Mouse (Mus musculus): ENCODE data around the gene Wdr90. TPM values are rescaled to one million over a fixed set of nuclear protein-coding genes. Genes with fewer than 3 reads are reported as not detected.

The Wdr90 gene
- polyA plus RNA-seq, 2 experiments from 2014 or later = 3.8 to 8.3 TPM

DNA sequence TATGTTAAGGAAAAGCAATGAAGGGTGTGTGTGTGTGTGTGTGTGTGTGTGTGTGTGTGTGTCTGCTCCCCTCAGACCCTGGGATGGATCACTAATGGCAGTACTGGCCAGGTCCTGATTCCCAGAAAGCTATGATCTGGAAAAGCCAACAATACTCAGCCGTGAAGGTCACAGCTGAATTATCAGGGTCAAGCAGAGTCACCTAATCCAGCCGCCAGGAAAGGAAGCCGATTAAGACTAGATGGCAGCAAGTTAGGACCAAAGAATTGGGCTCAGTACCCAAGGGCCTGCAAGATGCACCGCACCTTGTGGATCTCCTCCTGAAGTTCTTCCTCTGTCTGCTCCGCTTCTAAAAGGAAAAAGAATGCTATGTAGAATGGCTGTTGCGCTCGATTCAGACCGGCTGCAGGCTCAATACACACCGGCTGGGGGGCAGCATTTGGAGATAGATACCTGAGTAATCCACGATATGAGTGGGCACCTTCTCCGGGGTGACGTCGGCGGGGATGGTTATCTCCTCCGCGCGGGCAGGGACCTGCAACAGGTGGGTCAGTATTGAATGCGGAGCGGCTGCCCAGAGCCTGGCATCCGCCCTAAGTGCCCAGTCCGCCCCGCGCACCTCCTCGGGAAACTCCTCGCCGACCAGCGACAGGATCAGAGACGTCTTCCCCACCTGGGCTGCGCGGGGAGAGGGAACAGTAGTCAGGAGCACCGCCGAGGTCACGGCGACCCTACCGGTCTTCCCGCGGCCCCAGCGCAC, 17.5 kb downstream of the Wdr90 start:
- ATAC-seq = peak; percentile 6

DNA sequence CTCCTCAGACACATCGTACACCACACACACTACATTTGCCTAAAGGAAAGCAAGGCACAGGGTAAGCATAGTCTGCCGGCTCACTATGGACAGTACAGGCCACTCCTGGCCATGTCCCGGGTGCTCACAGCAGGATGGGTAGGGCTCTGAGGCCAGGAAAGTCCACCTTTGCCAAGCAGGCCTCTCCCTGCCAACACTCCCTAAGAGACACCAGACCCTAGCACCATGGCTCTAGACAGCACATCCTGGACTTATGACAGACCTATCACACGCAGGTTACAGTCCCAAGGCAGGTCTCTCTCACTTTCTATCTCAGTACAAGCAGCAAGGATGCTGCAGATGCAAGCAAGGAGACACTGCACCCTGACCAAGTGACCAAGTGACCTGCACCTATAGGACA, 18.2 kb downstream of the Wdr90 start:
- ATAC-seq = no peak

DNA sequence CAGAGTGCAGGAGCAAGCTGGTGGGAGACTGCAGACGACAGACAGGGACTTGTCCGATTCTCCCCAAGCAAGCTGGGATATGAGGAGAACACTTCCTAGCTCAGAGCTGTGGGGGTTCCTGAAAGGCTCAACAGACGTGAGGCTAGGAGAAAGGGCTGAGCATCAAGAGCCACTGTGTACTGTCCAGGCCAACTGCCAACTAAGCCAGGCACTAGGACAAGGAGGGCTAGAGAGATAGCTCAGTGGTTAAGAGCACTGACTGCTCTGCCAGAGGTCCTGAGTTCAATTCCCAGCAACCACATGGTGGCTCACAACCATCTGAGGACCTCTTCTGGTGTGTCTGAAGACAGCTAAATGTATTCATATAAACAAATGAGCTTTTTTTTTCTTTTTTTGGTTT, 18.8 kb downstream of the Wdr90 start:
- ATAC-seq = no peak

DNA sequence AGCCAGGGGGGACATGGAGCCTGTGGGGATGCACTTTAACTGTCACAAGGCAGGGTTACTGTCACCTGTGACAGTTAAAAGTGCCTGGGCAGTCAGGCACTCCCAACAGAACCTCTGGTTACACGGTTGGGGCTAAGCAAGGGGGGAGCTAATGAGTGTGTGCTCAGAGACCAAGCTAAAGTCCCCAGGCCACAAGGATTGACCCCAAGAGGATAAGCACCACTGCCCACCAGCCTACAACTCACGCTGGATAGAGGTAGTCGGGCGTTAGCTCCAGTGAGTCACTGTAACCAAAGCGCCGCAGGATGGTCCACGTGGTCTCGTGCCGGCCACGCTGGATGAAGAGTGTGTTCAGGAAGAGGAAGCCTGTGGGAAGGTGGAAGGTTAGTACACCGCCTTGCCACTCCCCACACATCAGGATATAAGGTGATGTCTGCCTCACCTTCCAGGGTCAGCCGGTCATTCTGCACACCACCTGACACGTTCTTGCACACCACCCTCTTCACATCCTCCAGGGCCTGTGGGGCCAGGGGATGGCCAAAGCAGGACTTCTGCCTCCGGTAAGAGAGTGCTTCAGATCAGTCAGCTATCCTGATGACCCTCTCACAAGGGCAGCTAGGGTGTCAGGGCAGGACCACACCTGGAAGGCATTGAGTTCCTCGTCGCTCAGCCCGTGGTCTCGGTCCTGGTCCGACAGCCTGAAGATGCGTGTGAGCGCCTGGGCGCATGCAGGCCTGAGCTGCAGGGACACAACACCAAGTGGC, 20.0 kb downstream of the Wdr90 start, which contains the start of gene Gm20683:
Gene Gm20683, minus strand, starts transcription at position 647 of the 764 bp plus-strand sequence.
- ATAC-seq = no peak

DNA sequence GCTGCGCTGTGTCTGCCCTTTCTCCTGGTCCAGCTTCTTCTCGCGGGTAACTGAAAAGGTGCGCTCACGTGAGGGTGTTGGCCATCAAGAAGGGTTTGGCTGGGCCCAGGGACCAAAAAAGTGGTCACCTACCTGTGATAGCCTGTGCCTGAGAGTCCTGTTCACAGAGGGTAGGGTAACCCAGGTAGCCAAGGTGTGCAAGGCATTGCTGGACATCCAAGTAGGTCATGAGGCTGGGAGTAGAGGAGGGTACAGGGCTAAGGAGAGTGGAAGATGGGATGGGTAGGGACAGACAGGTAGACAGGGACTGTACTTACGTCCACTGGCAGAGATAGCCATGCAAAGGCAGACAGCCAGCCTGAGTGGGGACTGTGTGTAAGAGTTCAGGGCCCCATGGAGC, 20.8 kb downstream of the Wdr90 start:
- ATAC-seq = no peak

DNA sequence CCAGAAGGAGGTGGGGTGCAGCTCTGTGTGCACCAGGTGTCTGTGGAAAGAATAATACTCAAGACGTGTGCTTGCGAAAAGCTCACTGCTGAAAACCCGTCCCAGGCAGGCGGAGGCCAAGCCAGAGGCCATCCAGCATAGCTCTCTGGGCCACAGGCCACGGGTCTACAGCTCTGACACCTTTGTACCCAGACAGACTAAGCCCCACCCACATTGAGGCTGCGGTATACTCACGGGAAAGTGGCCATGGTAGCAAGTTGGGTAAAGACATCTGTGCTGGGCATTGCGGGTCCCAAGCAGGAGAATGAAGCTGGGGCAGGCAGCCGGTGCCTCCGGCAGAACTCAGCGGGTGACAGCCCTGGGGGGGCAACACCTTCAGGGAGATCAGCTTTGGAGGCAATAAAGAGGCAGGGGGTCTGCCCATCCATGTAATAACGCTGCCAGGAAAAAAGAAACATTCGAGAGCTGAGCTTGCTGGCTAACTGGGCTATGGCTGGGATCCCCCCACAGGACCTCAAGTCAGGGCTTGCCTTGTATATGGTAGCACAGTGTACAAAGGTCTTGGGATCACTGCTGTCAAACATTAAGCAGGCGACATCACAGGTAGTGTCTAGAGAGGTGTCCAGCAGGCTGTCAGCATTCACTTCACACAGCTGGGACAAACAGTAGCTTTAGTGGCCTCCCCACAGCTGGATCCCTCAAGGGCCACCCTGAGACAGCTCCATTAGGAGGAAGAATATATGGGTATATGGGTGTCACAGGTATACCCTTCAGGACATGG, 21.7 kb downstream of the Wdr90 start:
- ATAC-seq = no peak

DNA sequence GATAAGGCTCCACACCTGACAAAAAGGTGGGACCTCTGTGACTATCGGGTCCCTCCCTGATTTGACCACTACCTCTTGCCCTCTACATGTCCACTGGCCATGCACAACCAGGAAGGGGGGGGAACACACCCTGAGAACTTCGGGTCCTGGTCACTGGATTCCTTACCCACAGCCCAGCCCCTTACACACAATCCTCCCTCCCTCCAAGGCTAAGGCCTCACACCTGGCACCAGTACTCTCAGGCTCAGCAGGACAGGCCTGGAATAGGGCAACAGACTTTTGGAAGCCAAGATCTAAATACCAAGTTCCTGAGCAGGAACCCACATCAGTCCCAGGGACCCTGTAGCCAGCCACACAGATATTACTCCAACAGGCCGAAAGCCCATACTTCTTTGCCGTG, 22.4 kb downstream of the Wdr90 start:
- ATAC-seq = no peak

DNA sequence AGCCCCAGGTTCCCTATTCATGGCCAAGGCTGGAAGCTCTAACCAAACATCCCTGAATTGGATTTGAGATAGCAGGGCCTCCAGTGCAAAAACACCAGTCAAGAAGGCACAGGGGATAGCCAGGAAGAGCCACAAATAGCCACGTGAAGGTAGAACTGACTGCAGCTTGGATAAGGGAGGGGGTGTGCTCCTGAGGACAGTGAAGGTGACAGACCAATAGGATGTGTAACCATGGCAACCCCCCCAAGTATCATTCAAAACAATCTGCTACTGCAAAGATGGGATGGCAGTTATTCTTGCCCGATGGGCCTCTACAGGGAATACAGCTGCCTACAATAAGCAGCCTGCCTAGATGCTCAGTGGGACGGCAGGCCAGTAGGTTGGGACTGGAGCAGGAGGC, 23.8 kb downstream of the Wdr90 start:
- no peak for ATAC-seq

DNA sequence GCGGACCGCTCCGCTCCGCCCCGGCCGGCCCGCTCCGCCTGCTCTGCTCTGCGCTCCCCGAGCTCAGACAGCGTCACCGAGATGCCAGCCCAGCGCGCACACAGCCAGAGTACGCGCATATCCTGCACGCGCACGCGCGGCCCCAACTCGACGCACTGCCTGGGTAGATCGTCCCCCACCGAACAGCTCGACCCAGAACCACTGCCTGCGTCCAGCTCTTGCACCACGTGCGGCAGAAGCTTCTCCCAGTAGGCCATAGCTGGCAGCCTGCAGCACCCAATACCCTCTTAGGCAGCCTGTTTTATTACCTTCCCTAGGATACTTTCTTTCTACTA, 24.3 kb downstream of the Wdr90 start, which contains the start of gene Rhbdl1:
Gene Rhbdl1, minus strand, starts transcription at position 220 of the 335 bp plus-strand sequence.
- no peak for ATAC-seq

DNA sequence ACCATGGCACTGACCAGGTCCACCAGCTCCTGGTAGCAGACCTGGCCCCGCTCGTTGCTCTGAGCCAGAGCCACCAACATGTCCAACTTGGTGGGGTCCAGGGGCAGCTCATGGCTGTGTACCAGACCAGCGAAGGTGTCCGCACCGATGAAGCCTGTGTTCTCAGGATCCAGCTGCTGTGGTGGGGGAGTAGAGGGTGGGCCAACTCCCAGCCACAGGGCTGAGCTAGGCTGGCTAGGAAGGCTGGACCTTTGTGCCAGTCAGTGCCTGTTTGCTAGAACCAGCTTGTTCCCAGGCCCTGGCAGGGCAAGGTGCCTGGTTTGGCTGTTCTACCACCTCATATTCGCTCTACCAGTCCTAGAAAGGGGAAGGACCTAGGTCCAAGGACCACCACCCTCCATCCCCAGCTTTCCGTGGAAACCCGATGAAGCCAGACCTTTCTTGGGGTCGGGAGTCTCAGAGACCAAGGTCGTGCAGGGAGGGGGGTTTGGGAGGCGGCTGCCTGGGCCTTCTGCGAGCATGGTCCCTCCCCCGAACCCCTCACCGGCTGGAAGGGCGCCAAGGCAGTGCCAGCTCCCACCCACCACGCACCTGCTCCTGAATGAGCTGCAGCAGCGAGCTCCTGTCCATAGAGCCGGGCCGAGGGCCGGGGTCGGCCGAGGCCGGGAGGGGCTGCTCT, 24.8 kb downstream of the Wdr90 start:
- ATAC-seq = no peak

DNA sequence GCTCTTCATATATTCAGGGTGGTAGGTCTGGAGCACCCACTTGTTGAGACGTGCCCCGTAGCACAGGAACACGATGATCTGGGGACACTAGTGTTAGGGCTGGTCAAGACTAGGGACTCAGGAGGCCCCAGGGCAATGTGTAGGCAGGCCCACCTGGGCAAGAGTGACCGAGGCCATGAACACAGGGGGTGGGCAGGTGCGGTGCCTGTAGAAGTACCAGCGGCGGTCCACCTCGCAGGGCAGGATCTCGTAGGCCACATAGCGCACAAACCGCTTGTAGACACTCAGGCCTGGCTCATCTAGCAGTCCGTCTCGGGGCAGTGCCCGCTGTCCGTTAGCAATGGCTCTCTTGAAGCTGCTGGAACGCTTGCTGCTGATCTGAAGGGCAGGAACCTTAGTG, 25.5 kb downstream of the Wdr90 start:
- no peak for ATAC-seq

DNA sequence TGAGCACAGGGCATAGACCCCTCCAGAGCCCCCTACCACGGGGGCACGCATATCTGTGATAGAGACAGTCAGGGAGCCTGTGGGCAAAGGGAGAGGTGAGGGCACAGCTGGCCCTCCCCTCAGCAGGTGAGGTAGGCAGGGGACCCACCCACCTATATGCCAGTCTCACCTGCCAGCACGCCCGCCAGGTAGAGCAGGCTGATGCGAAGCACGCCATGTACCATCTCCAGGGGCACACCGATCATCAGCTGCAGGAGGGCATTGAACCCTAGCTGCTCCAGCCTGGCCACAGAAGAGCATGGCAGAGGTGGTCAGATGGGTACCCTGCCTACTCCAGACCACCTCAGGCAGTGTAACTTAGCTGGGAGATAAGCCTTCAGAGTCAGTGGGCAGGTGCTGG, 26.0 kb downstream of the Wdr90 start:
- ATAC-seq = no peak

DNA sequence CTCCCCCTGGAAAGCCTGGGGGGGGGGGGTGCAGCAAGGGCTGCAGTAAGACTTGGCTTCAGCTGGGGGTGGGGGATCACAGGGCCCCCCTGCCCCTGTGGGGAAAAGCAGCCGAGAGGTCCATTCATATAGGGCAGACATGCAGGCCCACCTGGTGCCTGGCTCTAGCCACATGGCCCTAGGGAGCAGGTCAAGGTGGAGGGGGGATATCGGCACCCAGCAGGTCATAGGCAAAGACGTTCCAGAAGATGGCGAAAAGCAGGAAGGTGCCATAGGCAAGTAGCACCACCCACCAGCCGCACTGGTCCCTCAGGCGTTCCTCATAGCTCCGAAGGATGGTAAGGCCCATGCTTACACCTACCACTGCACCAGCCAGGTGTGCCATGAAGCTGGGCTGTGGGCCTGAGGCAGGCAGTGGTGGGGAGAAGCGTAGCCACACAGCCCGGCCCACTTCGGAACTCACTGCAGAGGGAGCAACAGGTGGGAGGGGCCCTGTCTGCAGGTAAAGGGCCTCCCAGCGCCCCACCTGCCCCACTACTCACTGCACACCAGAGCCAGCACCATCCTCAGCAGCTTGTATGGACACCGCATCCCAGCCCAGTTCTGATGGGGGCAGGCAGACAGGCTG, 26.6 kb downstream of the Wdr90 start:
- ATAC-seq = no peak

DNA sequence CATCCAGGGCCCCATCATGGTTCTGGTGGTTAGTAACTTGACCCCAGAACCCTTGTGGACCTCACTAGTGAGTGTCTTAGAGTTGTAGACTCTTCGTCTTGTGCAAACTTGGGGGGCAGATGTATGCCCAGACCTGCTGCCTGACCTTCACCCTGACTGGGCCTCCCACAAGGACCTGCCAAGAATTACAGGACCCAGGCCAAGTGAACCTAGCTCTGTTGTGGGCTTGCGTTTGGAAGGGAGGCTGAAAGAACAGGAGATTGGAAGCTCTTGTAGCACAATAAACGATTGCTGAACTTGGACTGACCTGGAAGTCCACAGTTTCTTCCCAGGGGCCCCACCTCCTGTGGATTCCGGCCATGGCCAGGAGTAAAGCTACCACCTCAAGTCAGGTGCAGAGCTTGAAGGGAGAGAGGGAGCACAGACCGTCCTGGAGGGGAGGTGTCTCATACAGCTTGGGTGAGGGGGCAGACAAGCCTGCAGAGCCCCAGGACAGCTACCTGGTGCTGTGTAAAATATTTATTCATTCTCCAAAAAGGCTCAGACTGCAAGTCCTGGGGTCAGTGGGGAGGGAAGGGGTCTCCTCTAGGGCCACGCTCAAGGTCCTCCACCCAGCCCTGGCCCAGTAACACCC, 27.2 kb downstream of the Wdr90 start:
- no peak for ATAC-seq

DNA sequence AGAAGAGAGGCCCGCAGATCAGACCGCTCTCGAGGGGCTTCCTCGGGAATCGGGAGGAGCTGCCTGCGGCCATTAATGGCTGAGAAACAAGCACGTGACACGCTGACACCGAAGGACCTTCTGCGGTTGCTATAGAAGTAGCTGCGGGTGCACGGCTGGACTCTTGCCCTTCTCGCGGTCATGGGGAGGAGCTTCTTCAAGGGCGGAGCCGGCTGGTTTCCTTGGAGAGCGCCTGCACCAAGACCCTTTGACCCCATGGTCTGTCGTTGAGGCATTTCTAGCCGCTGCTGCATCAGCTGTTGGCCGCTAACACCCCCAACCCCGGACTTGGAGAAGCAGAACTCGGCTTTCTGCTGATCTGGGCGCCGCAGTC, 28.0 kb downstream of the Wdr90 start, which contains the start of gene Stub1:
Gene Stub1, minus strand, starts transcription at position 114 of the 373 bp plus-strand sequence.
- ATAC-seq = no peak

DNA sequence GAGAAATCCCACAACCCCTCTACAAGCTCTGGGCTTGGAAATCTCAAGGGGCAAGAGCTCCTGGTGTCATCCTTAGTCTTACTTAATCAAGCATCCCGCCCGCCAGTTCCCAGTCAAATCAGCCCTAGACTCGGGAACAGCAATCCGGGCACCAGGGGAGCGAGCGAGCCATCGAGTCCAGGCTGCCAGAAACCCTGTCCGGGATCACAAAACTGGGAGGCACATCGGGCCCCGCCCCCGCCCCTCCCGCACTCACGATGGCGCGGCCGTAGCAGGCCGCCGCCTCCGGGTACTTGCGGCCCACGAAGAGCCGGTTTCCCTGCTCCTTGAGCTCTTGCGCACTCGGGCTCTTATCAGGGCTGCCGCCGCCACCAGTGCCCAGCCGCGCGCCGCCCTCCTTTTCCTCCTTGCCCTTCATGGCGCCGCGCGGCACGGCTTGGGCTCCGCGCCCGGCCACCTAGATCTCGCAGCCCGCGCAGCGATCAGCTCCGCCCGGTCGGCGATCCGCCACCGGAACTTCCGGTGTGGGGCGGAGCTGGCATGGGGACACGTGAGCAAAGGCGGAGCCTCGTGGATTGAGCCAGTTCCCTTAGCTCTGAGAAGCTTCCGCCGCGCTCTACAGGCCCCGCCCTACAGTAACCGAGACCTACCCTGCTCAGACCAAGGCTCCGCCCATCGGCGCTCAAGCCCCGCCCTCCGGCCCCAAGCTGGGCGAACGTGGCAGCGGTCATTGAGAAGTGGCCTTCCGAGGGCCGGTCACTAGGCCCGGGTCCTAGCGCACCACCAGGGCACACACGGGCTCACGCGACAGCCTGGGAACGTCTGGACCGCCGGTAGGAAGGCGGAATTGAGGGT, 28.6 kb downstream of the Wdr90 start:
- peak; percentile 95 for ATAC-seq

DNA sequence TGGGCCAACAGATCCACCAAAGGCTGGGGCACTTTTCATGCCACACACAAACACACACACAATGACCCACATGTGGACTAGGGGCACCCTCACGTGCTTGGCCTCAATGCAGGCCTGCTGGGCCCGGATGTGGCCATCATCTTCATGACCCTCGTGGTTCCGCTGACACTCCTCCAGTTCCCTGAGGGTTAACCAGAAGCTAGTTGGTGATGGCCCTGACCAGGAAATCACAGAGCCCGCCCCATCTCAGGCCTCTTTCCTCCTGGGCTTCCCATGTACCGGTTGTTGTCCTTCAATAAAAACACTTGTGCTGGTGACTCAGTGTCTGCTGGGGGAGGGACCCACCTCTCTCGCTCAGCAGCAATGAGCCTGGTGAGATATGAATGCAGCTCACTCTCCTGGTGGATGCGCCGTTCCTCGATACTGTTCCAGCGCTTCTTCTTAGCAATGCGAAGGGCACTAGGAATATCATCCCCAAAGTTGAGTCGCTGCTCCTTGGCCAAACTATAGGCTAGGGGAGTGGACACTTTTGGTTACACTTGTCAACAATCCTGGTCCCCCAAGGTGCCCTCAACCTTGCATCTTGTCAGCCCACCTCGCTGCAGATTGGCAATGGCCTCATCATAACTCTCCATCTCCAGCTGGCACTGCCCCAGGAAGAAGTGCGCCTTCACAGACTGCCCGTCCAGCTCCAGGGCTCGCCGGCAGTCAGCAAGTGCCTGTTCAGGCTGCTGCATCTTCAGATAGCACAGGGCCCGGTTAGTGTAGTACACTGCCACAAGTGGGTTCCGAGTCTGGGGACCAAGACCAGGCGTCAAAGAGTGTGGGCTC, 29.6 kb downstream of the Wdr90 start:
- no peak for ATAC-seq

DNA sequence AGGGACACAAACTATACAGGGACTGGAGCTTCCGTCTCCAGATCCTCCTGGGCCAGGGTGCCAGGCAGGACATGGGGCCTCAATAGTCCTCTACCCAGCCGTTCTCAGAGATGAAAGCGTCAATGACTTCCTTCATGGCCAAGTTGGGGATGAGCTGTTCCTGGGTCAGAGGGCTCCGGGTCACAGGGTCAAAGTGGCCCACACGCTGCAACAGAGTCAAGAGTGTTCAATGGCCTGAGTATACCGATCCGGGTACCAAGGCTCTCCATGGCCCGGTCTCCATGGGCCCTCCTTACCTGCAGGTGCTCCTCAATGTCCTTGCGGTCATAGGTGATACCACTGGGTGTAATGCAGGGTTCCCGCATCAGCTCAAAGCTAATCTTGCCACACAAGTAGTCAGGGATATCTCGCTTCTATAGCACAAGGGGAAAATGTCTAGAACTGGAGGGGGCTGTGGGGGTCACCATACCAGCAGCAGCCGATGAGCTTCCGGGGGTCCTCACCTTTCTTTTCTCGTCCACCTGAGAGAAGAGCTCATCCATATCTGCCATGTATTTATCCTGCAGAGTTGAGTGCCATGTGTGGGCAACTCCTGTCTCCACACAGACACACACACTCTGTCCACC, 30.4 kb downstream of the Wdr90 start:
- ATAC-seq = no peak

DNA sequence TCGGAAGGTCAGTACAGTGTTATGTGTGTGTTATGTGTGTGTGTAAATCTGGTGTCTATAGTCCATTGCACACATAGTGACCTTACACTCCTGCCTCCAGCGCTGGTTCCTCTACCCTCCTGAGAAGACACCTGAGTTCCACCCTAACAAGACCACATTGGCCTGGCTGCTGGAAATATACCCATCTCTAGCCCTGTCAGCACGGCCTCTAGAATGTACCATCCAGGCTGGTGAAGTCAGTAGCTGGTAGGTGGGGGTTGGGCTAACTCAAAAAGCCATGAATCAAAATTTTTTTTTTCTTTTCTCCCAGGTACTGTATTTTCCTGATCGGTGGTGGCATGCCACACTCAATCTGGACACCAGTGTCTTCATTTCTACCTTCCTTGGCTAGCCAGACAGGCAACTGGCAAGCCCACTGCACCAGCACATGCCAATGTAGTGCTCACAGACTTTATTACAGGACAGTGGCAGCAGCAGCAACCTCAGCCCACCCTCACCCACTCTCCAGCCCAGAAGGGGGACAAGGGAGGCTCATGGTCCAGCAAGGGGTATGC, 31.0 kb downstream of the Wdr90 start:
- no peak for ATAC-seq
